Mouse (Mus musculus) adrenal gland, postnatal 4 days (tissue): ENCODE results near the gene Cebpz. TPM values are rescaled to one million over a fixed set of nuclear protein-coding genes. Genes with fewer than 3 reads are reported as not detected.

Source experiments
- DNase-seq, 2 experiments: peaks; one replicate each; pipeline ENCODE4 v3.0.0; 2021 to 2022; ENCODE audit warnings: low spot score in 2 of 2, mixed read lengths in 2 of 2
- long read RNA-seq, 2 experiments: library from polyadenylated mRNA; stranded (forward); transcript quantifications; one replicate each; pipeline ENCODE4 v2.0.0; 2021
- total RNA-seq, 2 experiments: library from RNA; stranded (reverse); gene quantifications; 2 replicates each; pipeline ENCODE4 v1.2.3; 2021

Cebpz gene
- total RNA-seq = 10 to 100 TPM; 41.7 to 52.6 TPM
- long read RNA-seq, experiment 1, full-length matches to known transcripts = 23 of 29 reads
- long read RNA-seq, experiment 1, partial matches to known transcripts = 5 of 29 reads
- long read RNA-seq, experiment 1, other reads (novel, unspliced or antisense) = 1 of 29 reads
- long read RNA-seq, experiment 2, full-length matches to known transcripts = 45 of 68 reads
- long read RNA-seq, experiment 2, partial matches to known transcripts = 21 of 68 reads
- long read RNA-seq, experiment 2, other reads (novel, unspliced or antisense) = 2 of 68 reads

DNA sequence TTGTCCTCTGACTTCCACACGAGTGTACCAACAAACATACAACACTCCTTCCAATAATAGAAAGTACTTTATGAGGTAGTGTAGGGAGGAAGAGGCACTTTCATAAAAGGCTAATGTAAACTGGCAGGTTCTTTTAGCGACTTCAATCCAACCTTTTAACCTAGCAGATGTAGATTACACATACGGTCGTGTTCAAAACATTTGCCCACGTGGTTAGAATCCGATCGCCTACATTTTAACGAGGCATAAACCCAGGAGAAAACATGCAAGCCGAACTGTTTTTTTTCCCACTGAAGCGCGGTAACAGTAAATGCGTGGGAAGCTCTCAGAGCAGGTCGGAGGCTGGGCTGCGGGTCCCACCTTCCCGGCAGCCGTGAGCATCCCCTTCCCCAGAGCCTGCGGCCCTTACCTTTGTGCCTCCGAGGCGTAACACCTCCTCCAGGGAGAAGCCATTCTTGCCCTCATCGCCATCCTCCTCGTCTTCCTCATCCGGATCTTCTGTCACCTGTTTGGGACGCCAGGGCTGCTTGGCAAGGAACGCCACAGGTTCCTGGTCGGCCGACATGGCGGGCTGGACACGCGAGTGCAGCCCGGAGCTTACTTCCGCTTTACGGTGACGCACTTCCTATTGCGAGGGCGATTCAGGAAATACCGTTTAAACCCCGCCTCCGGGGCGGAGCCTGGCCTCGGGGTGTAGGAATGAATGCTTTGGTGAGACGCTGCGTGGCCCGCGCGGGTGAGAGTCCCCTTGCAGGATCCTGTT lies at the start of gene Cebpz, which contains the start of gene Ndufaf7:
Gene Cebpz, minus strand, starts transcription at position 601 of the 763 bp plus-strand sequence.
Gene Ndufaf7, plus strand, starts transcription at position 671 of the 763 bp plus-strand sequence.
- peak; percentile 86 to 93 for DNase-seq

DNA sequence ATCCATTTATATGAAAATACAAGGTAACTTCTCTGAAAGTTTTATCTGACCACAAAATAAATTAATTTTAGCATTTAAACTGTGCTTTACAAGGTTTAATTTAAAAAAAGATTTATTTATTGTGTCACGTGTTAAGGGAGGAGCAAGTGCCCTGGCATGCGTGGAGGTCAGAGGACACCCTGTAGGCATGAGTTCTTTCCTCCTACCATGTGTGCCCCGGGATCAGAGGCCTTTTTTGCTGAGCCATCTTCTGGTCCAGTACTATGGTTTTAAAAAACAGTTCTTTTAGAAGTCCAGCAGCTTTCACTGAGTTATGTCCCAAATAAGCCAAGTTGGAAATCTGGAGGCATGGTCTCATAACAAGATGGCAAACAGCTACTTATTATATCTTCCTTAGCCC lies 46.9 kb upstream of the Cebpz start:
- no peak for DNase-seq

DNA sequence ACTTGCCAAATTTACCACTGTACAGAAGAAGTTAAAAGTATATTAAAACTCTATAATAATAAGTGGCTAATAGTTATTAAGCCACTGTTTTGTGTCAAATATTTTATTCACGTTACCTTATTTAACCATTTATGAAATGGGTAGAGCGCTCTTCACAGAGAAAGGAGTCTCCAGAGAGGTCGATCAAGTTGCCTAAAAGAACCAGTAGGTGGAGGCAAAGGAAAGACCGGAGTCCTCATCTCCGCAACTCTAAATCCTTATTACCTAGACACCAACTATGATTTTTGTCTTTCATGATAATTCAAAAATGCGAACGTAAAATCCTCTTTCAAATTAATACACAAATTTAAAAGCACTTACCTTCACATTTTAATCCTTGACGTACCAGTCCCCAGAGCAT lies 46.3 kb upstream of the Cebpz start:
- DNase-seq = no peak

DNA sequence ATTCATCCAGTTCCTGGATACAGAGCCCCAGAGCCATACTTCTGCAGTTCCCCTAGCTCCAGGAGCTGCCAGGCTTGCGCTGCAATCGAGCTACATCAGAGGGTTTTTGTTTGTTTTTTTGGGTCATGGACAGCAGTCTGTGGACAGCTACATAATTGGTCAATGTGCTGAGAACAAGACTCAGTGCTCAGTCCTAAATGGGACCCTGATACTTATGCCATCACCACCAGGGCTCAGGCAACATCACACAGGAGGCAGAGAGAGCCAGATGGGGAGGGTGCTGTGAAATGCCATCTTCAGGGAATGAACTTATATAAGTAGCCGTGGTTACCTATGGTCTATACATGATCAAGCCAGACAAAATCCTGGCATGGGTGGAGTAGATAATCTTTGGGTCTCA lies 31.6 kb upstream of the Cebpz start:
- no peak for DNase-seq

DNA sequence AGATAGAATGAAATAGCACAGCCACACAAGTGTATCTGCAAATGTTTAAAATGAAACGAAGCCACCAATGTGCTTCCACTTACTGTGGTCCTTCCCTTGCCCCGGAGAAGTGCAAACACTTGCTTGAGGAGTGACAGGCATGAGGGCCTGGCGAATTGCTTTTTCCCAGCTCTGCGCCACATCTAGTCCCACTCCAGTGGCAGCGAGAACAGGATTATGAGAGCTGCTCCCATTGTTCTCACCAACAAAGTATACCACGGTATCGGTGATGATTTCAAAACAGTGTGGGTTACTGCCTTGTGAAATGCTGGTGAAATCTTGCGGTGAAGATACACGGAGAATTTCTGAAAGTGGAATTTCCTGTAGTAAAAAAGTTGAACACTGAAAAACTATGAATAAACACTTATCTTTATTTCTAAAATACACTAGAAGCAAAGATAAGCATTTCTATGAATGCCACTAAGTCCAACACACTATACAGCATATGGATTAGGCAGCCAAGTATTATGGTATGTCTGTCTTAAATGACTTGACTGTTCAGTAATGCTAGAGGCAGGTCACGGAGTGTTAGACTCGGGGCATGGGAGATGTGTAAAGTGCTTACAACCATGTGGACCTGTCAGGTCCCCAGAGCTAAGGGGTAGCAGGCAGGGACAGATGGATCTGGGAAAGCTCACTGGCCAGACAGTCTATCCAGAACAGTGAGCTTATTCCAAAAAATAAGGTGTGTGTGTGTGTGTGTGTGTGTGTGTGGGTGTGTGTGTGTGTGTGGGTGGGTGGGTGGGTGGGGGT lies 29.4 kb upstream of the Cebpz start:
- no peak for DNase-seq

DNA sequence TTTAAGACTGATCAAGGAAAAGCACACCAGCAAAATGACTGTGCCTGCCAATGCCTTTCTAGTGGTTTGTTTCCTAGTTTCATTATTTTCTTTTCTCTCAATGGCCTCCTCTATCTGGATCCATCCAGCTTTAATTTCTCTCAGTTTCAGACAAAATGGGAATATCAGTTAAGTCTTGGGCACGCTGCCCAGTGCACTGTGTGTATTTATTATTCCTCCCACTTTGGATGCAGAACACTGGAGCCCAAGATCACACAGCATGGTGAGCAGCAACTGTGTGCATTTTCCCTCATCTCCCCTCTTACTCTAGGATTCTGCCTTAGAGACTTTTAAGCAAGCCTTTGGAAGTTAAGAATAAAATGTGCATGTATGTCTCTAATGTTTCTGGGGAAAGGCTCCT lies 27.5 kb upstream of the Cebpz start:
- DNase-seq = no peak

DNA sequence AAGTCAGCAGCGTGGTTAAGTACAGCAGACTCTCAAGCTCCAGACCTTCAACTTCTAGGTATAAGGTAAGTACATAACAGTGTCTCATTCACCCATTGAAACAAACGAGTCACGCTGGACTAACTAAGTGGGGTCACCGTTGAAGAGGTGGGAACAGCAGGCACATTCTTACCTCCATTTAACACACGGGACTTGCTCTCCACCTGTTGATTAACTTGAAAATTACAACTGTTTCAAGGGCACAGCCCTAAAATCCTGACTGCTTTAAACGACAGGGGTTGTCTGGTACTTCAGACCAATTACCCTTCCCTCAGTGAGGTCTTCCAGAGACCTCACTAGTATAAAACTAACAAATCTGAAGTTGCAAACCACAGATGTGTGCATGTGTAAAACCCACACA lies 22.6 kb upstream of the Cebpz start:
- no peak for DNase-seq

DNA sequence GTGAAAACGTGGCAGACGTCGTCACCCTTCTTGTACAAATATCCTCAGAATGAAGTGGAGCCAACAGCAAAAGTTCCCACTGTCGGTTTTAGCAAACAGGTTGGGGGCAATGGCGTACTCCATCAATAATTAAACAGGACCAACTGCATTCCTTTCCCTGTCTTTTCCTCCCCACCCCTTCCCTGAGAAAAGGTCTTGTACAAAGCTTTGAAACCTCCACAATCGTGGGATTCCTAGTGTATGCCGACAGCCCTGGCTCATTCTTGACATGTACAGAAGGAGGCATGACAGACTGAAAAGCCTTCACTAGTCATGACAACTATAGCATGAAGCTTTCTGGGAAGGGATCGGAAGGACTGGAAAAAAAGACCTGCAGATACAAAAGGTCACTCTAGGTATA lies 16.4 kb upstream of the Cebpz start:
- no peak for DNase-seq

DNA sequence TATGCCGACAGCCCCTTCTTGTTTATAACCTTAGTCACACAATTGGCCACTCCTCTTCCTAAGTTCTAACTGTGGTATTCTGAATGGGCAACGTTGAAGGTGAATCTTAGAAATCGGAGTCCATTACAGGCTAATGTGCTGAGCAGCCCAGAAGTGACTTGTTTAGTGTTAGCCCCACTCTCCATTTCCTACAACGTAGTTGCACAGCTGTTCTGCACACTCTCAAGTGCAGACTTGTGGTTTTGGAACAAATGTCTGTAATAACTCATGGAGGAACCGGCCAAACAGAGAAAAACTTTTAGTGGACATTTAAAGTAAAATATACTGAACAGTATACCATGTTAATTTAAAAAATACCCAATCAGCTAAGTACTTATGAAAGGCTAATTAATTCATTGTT lies 15.2 kb upstream of the Cebpz start:
- no peak for DNase-seq

DNA sequence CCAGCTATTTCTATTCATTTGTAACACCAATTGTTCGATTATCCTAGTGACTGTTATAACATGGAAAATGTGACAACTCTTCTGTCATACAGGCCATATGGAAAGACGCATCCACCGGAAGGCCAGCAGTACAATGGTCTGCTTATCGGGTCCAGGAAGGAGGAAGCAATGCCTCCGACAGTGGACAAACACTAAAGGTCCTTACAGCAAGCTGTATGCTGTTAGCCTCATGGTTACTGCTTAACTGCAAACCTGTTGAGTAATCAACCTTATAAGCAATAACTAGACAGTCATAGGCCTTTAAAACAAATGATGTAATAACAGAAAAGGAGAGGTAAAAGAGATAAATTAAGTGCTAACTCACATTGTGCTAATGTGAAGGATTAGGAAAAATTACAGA lies 14.4 kb upstream of the Cebpz start:
- no peak for DNase-seq

DNA sequence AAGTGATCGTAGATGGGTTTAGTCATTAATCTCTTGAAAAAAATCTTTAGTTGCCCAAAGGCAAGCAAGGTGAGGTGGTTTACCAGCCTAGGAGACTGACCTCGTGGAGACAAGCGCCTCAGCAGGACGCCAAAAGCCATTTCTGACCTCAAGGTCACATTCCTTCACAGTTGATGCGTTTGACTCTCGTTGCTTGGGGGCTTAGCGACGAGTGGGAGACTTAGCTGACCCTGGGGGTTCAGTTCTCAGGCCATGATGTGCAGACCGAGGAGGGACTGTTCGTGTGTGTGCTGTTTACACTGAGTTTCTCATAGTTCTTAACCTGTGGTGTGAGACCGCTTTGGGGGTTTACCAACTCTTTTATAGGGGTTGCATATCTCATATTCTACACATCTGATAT lies 5.7 kb upstream of the Cebpz start:
- DNase-seq = no peak

DNA sequence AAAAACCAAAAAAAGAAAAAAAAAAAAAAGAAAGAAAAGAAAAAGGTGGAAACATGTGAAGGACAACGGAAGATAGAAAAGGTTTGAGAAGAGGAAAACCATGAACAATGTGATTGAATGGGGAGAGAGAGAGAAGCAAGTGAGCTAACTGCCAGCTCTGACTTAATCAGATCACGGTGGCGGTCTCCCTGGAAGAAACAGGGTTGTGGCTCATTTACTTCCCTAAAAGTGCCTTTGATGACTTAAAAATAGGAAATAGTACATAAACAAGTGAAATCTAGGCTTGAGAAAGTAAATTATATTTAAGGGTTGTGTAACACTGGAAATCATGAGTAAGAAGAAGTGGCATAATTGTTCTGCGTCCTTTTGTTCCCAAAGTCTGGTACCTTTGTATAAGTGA lies 2.1 kb upstream of the Cebpz start:
- no peak for DNase-seq

DNA sequence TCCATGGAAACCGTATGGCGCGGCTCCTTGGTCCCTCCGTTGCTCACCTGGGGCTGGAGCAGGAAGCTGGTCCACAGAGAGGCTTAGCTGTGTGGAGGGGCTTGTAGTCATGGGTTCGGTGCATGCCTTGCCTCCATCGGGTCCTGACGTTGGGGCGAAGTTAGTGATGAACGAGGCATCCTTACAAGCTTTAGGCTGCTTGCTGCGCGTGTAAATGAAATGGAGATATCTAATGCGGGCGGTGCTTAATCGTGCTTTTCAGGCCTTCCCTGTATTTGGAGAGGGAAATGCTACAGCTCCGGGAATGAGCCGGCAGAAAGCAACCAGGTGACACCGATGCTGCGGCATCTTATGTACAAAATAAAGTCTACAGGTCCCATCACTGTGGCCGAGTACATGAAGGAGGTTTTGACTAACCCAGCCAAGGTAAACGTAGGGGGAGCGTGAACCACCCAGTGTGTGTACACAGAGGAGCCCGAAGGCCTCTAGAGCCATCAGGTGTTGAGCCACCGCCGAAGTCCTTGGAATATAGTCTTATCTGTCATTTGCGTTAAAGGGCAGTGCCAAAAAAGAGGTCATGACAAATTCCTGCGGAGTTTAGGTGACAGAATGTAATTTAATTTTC lies 475 bp upstream of the Cebpz start:
- DNase-seq = no peak

DNA sequence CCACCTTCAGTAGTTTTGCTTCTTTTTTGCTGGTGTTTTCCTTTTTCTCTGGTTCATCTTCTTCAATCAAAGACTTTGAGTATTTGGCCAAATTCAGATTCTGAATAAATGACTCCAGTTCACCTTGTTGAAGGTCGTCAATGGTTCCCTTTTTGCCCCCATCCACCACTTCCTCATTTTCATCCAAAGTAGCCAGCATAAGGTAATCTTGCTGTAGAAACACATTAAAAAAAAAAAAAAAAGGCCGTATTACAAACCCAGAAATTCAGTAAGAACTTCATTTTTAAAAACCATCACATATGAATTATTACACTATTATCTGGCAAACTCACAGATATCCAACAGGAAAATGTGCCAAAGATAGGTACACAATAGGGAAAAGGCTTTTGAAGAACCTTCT lies 1.0 kb downstream of the Cebpz start:
- DNase-seq = no peak

DNA sequence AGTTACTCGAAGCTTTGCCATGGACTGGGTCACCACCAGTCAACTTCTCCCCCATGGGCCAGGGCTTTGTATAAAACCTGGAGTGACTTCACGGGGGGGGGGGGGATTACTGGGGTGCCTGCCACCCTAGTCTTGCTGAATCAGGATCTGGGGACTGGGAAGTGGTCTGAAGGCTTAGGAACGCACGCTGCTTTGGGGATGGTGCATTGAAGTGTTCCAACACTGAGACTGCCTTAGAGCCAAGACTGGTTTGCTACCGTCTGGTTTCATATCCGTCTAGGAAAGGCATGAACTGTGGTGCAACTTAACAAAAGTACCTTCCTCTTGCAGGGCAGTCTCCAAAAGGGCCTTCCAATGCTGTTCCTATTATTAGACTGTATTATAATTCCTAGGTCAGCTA lies 19.2 kb downstream of the Cebpz start:
- DNase-seq = no peak

DNA sequence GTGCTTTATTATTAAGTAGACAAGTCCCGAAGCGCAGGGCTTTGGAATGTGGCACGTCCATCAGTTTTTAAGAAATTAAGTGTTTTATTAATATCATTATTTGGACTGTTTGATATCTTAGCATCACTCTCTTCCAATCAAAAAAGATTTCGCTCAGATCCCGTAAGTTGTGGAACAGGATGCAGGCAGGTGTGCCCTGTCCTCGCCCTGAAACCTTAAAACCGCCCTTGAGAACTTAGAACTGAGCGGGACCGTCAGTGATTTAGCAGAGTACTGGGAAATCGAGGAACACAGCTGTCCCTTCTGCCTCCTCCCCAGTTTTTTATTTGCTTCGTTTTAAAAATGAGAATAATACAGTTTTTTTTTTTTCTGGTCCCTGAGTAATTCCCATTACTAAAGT lies 20.0 kb downstream of the Cebpz start:
- DNase-seq = no peak

DNA sequence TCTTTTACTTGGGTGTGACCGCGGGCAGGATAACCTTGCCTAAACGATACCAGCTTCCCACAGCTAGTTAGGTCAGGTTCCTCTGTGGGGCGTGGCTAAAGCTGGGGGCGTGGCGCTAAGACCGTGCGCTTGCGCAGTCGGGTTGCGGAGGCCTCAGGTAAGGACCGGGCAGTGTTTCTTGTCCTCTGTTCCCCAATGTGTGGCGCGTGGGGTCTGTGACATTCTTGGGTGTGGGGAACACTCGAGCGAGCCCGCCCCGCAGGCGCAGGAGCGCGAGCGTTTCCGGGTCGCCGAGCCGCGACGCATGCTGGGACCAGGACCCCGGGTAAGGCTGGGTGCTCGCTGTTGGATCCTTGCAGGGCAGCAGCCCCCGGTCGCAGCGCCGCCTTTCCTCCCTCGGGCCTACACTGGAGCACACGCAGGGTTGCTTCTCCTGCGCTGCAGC lies 20.5 kb downstream of the Cebpz start, which contains the start of gene Cebpzos:
Gene Cebpzos, plus strand, starts transcription at position 132 of the 445 bp plus-strand sequence.
- peak; percentile 66 to 75 for DNase-seq

DNA sequence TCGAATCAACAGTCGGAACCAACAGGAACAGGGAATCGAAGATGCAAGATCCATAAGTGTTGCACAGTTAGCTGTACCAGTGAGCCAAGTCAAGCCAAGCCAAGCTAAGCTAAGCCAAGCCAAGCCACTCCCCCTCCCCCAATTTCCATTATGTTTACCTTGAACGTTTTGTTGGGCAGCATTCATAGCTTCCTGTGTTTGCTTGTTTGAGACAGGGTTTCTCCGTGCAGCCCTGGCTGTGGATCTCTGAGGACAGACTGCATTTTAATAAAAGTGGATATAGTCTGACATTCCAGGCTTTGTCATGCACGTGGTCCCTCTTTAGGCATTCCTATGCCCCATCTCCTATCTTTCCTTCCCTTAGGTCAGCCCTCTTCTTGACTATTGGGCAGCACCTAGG lies 21.1 kb downstream of the Cebpz start:
- DNase-seq = no peak

DNA sequence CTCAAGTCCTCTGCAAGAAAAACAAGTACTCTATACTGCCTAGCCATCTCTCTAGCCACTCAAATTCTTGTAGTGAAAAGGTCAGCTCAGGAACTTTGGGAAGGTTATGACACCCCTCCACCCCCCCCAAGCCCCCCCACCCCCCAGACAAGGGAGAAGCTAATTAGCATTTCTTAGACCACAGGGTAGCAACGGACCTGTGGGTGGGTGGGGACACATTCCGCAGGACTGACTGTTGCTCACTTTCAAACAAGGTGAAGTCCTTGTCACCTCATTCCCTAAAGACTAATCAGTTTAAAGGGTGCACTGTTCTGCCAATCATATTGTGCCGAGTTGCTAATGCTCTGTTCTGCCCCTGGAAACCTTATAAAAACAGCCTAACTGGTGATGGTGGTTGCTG lies 22.9 kb downstream of the Cebpz start:
- no peak for DNase-seq

DNA sequence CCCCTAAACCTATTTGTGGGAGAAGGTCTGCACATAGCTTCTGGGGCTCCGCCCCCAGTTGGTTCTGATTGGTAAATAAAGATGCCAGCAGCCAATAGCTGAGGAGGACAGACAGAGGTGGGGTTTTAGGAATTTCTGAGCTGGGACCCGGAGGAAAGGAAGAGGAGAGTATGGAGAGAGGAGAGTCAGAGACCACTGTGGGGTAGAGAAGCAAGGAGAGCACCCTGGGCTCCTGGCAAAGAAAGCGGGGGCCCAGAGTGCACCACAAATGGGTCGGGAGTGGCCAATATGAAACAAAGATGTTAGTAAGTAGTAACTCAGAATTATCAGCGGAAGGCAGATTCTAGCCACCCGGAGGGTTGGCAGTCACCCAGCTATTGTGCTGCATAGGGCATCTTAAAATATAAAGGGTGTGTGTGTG lies 24.0 kb downstream of the Cebpz start:
- no peak for DNase-seq

DNA sequence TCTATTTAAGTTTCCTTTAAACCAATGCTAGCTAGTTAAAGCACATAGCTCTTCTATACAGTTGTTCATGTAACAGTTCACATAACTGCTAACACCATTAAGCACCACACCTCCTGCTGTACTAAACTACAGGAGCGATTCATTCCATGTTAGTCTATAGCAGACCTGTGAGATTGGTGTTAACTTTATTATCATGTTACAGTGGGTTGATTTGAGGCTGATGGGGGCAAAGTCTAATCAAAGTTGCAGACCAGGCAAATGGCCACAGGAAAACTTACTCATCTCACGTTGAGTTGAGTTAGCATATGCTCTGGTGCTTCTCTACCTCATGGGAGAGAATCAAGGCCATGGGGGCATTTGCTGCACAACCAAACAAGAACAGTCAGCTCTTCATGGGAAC lies 27.5 kb downstream of the Cebpz start:
- no peak for DNase-seq
